Mouse (Mus musculus): ENCODE results near the gene Itga6. TPM values are rescaled to one million over a fixed set of nuclear protein-coding genes. Genes with fewer than 3 reads are reported as not detected.

The Itga6 gene
- polyA plus RNA-seq, 1 experiment: 14.9 TPM

GRCm38 (mm10) chr2:71767019-71767610 is 21.7 kb downstream of the Itga6 start:
- peak overlapping the region; percentile 82 for H3K27ac ChIP-seq (replicated peaks; ENCODE audit: low read depth, low read length)
- H3K4me1 ChIP-seq (ENCODE audit: control insufficient read depth, insufficient read depth, insufficient read length, low read length): peaks cover 24% of the 10 kb centered on the region
- no peak overlapping the region for H3K4me3 ChIP-seq (ENCODE audit: insufficient read depth, low read depth, low read length)

GRCm38 (mm10) chr2:71771762-71772161 is 26.3 kb downstream of the Itga6 start:
- H3K27ac ChIP-seq (replicated peaks; ENCODE audit: low read depth, low read length): peak overlapping the region; percentile 88
- H3K4me3 ChIP-seq (ENCODE audit: insufficient read depth, low read depth, low read length): no peak overlapping the region
- H3K4me1 ChIP-seq (ENCODE audit: control insufficient read depth, insufficient read depth, insufficient read length, low read length): peaks cover 15% of the 10 kb centered on the region

DNA sequence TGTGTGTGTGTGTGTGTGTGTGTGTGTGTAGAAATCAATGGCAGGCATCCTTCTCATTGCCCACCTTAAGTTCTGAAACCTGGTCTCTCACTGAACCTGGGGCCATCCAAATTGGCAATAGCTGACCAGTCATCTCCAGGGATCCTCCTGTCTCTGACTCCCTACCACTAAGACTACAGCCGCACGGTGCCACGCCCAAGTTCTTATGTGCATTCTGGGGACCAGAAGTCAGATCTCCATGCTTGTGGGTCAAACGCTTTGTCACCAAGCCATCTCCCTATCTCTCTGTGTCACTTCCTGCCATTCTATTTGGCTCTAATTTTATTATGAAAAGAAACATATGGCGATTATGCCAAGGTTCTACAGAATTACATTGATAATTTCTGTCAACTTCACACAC is 28.3 kb downstream of the Itga6 start:
- no peak overlapping the region for H3K27ac ChIP-seq (replicated peaks; ENCODE audit: low read depth, low read length)
- H3K4me1 ChIP-seq (ENCODE audit: control insufficient read depth, insufficient read depth, insufficient read length, low read length): peaks cover 13% of the 10 kb centered on the region
- H3K4me3 ChIP-seq (ENCODE audit: insufficient read depth, low read depth, low read length): no peak overlapping the region

DNA sequence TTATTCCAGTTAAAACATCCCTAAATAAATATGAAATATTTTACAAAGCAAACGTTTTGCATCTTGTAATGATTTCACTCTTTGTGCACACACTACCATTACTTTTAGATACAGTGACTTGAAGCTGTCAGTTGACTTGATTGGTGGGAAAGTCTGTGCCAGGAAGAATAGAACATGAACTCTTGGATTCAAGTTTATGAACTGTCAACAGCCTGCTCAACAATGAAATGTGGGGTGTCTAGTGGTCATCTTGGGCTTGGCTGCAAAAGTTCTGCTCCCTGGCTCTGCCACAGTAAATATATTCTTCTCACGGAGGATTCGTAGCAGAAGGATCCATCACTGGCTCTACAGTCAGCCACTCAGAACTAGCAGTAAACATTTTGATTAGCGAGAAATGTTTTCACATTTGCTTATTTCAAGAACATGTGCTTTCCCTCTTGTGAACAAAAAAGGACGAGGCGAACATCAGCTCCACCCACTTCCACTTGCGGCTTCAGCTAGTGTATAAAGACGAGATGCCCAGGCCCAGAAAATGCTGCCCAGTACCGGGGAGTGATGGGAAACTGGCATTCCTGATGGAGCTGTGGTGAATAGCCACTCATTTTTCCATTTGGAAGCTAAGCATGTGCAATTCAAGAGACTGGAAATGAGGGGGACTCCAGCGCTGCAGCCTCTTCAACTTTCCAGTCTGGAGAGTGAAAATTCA is 29.0 kb downstream of the Itga6 start:
- Histone ChIP-seq H3K27ac (replicated peaks; ENCODE audit: low read depth, low read length) (no peak overlapping the region), H3K4me1 (ENCODE audit: control insufficient read depth, insufficient read depth, insufficient read length, low read length) (peaks cover 13% of the 10 kb centered on the region), H3K4me3 (ENCODE audit: insufficient read depth, low read depth, low read length) (no peak overlapping the region)

DNA sequence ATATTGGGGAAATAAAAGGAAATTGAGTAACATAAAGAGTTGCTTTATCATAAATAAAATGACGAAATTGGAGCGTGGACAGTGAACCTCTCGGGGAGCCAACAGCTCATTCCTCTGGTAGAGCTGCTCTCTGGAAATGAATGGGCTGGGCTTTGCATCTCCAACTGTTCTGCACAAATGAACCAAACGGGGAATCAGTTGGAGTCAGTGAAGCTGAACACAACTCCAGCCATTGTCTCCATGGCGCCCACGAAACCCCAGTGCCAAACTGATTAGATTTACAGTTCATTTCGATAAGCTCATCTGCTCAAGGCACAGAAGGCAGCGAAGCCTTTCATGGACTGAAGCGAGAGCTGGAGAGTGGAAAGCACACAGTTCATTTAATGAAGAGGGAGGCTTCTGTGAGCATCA is 29.8 kb downstream of the Itga6 start:
- no peak overlapping the region for H3K4me3 ChIP-seq (ENCODE audit: insufficient read depth, low read depth, low read length)
- no peak overlapping the region for H3K27ac ChIP-seq (replicated peaks; ENCODE audit: low read depth, low read length)
- peaks cover 17% of the 10 kb centered on the region for H3K4me1 ChIP-seq (ENCODE audit: control insufficient read depth, insufficient read depth, insufficient read length, low read length)

- Histone ChIP-seq H3K4me1 (ENCODE audit: control insufficient read depth, insufficient read depth, insufficient read length, low read length) (peaks cover 6% of the 10 kb centered on the region; the same call in 1 of the 2 replicates), H3K4me3 (ENCODE audit: insufficient read depth, low read depth, low read length) (no peak overlapping the region), H3K27ac (replicated peaks; ENCODE audit: low read depth, low read length) (peak overlapping the region; percentile 67)
Measured at GRCm38 (mm10) chr2:71779266-71779888, 34.0 kb downstream of the Itga6 start.

- no peak overlapping the region for H3K4me3 ChIP-seq (ENCODE audit: insufficient read depth, low read depth, low read length)
- H3K27ac ChIP-seq (replicated peaks; ENCODE audit: low read depth, low read length): no peak overlapping the region
- H3K4me1 ChIP-seq (ENCODE audit: control insufficient read depth, insufficient read depth, insufficient read length, low read length): peaks cover 4% of the 10 kb centered on the region; the same call in 1 of the 2 replicates
Measured at GRCm38 (mm10) chr2:71780016-71780415, 34.6 kb downstream of the Itga6 start.

- Histone ChIP-seq H3K4me1 (ENCODE audit: control insufficient read depth, insufficient read depth, insufficient read length, low read length) (no peaks in the 10 kb centered on the region), H3K4me3 (ENCODE audit: insufficient read depth, low read depth, low read length) (no peak overlapping the region), H3K27ac (replicated peaks; ENCODE audit: low read depth, low read length) (no peak overlapping the region)
Measured at GRCm38 (mm10) chr2:71785260-71785659, 39.8 kb downstream of the Itga6 start.

GRCm38 (mm10) chr2:71786060-71786459 is 40.6 kb downstream of the Itga6 start:
- H3K27ac ChIP-seq (replicated peaks; ENCODE audit: low read depth, low read length): no peak overlapping the region
- H3K4me1 ChIP-seq (ENCODE audit: control insufficient read depth, insufficient read depth, insufficient read length, low read length): no peaks in the 10 kb centered on the region; the same call in 1 of the 2 replicates
- H3K4me3 ChIP-seq (ENCODE audit: insufficient read depth, low read depth, low read length): no peak overlapping the region

GRCm38 (mm10) chr2:71786591-71787155 is 41.3 kb downstream of the Itga6 start:
- Histone ChIP-seq H3K27ac (replicated peaks; ENCODE audit: low read depth, low read length) (peak overlapping the region; percentile 82), H3K4me3 (ENCODE audit: insufficient read depth, low read depth, low read length) (peak overlapping the region; percentile 91), H3K4me1 (ENCODE audit: control insufficient read depth, insufficient read depth, insufficient read length, low read length) (peaks cover 3% of the 10 kb centered on the region)

DNA sequence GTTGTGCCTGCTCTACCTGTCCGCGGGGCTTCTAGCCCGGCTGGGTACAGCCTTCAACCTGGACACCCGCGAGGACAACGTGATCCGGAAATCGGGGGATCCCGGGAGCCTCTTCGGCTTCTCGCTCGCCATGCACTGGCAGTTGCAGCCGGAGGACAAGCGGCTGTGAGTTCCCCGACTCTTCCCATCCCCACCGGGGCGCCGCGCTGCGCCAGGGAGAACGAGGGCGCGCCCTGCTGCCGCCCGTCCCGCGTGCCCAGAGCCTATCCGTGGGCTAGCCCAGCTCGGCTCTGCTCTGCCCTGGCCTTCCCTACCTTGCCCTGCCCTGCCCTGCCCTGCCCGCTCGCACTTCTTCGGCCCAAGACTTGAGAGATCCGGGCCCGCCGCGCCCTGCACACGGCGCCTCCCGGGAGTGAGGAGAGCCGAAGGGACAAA is 41.8 kb downstream of the Itga6 start:
- Histone ChIP-seq H3K4me3 (ENCODE audit: insufficient read depth, low read depth, low read length) (peak overlapping the region; percentile 91), H3K4me1 (ENCODE audit: control insufficient read depth, insufficient read depth, insufficient read length, low read length) (peaks cover 6% of the 10 kb centered on the region), H3K27ac (replicated peaks; ENCODE audit: low read depth, low read length) (peak overlapping the region; percentile 82)

- Histone ChIP-seq H3K27ac (replicated peaks; ENCODE audit: low read depth, low read length) (peak overlapping the region; percentile 82), H3K4me3 (ENCODE audit: insufficient read depth, low read depth, low read length) (peak overlapping the region; percentile 91), H3K4me1 (ENCODE audit: control insufficient read depth, insufficient read depth, insufficient read length, low read length) (peaks cover 8% of the 10 kb centered on the region)
Measured at GRCm38 (mm10) chr2:71787591-71788460, 42.4 kb downstream of the Itga6 start.

- H3K4me1 ChIP-seq (ENCODE audit: control insufficient read depth, insufficient read depth, insufficient read length, low read length): peaks cover 27% of the 10 kb centered on the region
- peak overlapping the region; percentile 47 for H3K4me3 ChIP-seq (ENCODE audit: insufficient read depth, low read depth, low read length)
- H3K27ac ChIP-seq (replicated peaks; ENCODE audit: low read depth, low read length): peak overlapping the region; percentile 60
Measured at GRCm38 (mm10) chr2:71790752-71791151, 45.3 kb downstream of the Itga6 start.

GRCm38 (mm10) chr2:71791203-71791602 is 45.8 kb downstream of the Itga6 start:
- Histone ChIP-seq H3K4me3 (ENCODE audit: insufficient read depth, low read depth, low read length) (no peak overlapping the region), H3K27ac (replicated peaks; ENCODE audit: low read depth, low read length) (0 out of 2 replicates have a peak overlapping the region, but pooled peaks have one; percentile 60), H3K4me1 (ENCODE audit: control insufficient read depth, insufficient read depth, insufficient read length, low read length) (peaks cover 30% of the 10 kb centered on the region)
